Mouse (Mus musculus): ENCODE data around the gene Tex12.
A peak's percentile ranks its signal among the peaks of the same experiment; 100 is the strongest.

Tex12 gene

GRCm38 (mm10) chr9:50561145-50561917, at the start of gene Tex12:
TSS of gene Tex12 (minus strand) at chr9:50561325.
- DNase-seq (ENCODE audit: low spot score): no peak

- DNase-seq (ENCODE audit: low spot score): no peak
Observed at GRCm38 (mm10) chr9:50604338-50604737, 43.2 kb upstream of the Tex12 start.

GRCm38 (mm10) chr9:50603998-50604324, 42.8 kb upstream of the Tex12 start:
- DNase-seq (ENCODE audit: low spot score): no peak

GRCm38 (mm10) chr9:50603189-50603997, 42.3 kb upstream of the Tex12 start, which contains the start of the genes Sdhd and Timm8b:
TSS of gene Sdhd (minus strand) at chr9:50603812.
TSS of gene Timm8b (plus strand) at chr9:50603910.
- peak; percentile 95 for DNase-seq (ENCODE audit: low spot score)

- DNase-seq (ENCODE audit: low spot score): no peak
Observed at GRCm38 (mm10) chr9:50602055-50602845, 41.1 kb upstream of the Tex12 start.

GRCm38 (mm10) chr9:50601536-50601935, 40.4 kb upstream of the Tex12 start:
- DNase-seq (ENCODE audit: low spot score): no peak

- DNase-seq (ENCODE audit: low spot score): no peak
Observed at GRCm38 (mm10) chr9:50596973-50597372, 35.8 kb upstream of the Tex12 start.

GRCm38 (mm10) chr9:50594794-50595417, 33.8 kb upstream of the Tex12 start:
- no peak for DNase-seq (ENCODE audit: low spot score)

- DNase-seq (ENCODE audit: low spot score): peak; percentile 52
Observed at GRCm38 (mm10) chr9:50593544-50593943, 32.4 kb upstream of the Tex12 start.

- no peak for DNase-seq (ENCODE audit: low spot score)
Observed at GRCm38 (mm10) chr9:50592955-50593354, 31.8 kb upstream of the Tex12 start.

GRCm38 (mm10) chr9:50590856-50591518, 29.9 kb upstream of the Tex12 start:
- DNase-seq (ENCODE audit: low spot score): no peak

- no peak for DNase-seq (ENCODE audit: low spot score)
Observed at GRCm38 (mm10) chr9:50586955-50587354, 25.8 kb upstream of the Tex12 start.

GRCm38 (mm10) chr9:50585145-50585818, 24.2 kb upstream of the Tex12 start:
- DNase-seq (ENCODE audit: low spot score): no peak

GRCm38 (mm10) chr9:50580370-50580769, 19.2 kb upstream of the Tex12 start:
- no peak for DNase-seq (ENCODE audit: low spot score)

- no peak for DNase-seq (ENCODE audit: low spot score)
Observed at GRCm38 (mm10) chr9:50569599-50570525, 8.7 kb upstream of the Tex12 start.

- DNase-seq (ENCODE audit: low spot score): no peak
Observed at GRCm38 (mm10) chr9:50567881-50568280, 6.8 kb upstream of the Tex12 start.

- DNase-seq (ENCODE audit: low spot score): no peak
Observed at GRCm38 (mm10) chr9:50567372-50567771, 6.2 kb upstream of the Tex12 start.

- DNase-seq (ENCODE audit: low spot score): no peak
Observed at GRCm38 (mm10) chr9:50565940-50566339, 4.8 kb upstream of the Tex12 start.

GRCm38 (mm10) chr9:50565173-50565572, 4.0 kb upstream of the Tex12 start:
- DNase-seq (ENCODE audit: low spot score): no peak

GRCm38 (mm10) chr9:50561918-50562360, 814 bp upstream of the Tex12 start:
- DNase-seq (ENCODE audit: low spot score): no peak

Data from T-cell, adult 2 months (primary cell).